Mouse (Mus musculus) neural tube, embryonic 11.5 days (tissue): ENCODE data around the gene Sphk2. TPM values are rescaled to one million over a fixed set of nuclear protein-coding genes. Genes with fewer than 3 reads are reported as not detected.

Experiments
- ATAC-seq: fragments of 200-750 bp; cut with Nextera tagmentation; 2 replicates; pipeline ENCODE4 v1.8.0; 2017; ENCODE audit warnings: moderate number of reproducible peaks, mild to moderate bottlenecking, moderate TSS enrichment, moderate library complexity; ENCODE audit not compliant: insufficient read depth, low FRiP score, low TSS enrichment
- DNase-seq: peaks from one replicate; pipeline ENCODE4 v3.0.0-alpha.2; 2015; ENCODE audit warnings: low spot score
- H3K27ac ChIP-seq: fragments of 300-500 bp; sonication (generic); 2 replicates; pipeline ENCODE4 v1.5.1; 2014; ENCODE audit warnings: low read depth, mild to moderate bottlenecking, low read length
- H3K27me3 ChIP-seq: fragments of 300-500 bp; sonication (generic); 2 replicates; pipeline ENCODE4 v1.6.1; 2014; ENCODE audit warnings: mild to moderate bottlenecking, low read length, mixed read lengths; ENCODE audit not compliant: control insufficient read depth, insufficient read depth
- H3K36me3 ChIP-seq: fragments of 300-500 bp; sonication (generic); 2 replicates; pipeline ENCODE4 v1.6.1; 2014; ENCODE audit warnings: mild to moderate bottlenecking, low read length, moderate library complexity, mixed read lengths; ENCODE audit not compliant: control insufficient read depth, insufficient read depth
- H3K4me1 ChIP-seq: fragments of 300-500 bp; sonication (generic); 2 replicates; pipeline ENCODE4 v1.6.1; 2014; ENCODE audit warnings: low read length, mixed read lengths; ENCODE audit not compliant: control insufficient read depth, insufficient read depth
- H3K4me2 ChIP-seq: fragments of 300-500 bp; sonication (generic); 2 replicates; pipeline ENCODE4 v1.6.1; 2014; ENCODE audit warnings: low read depth, mild to moderate bottlenecking, moderate library complexity
- H3K4me3 ChIP-seq: fragments of 300-500 bp; sonication (generic); 2 replicates; pipeline ENCODE4 v1.5.1; 2014; ENCODE audit warnings: low read depth, low read length
- H3K9ac ChIP-seq: fragments of 300-500 bp; sonication (generic); 2 replicates; pipeline ENCODE4 v1.6.1; 2014; ENCODE audit warnings: mild to moderate bottlenecking, low read length
- H3K9me3 ChIP-seq: fragments of 300-500 bp; sonication (generic); 2 replicates; pipeline ENCODE4 v1.6.1; 2016; ENCODE audit warnings: low read length; ENCODE audit not compliant: control insufficient read depth
- WGBS: fragments of 180-500 bp; shearing (Covaris S2); extraction: QIAGEN DNeasy Blood & Tissue Kit; methylation state at CpG from one replicate; pipeline ENCODE4 v1.1.7; 2014; 5-methylcytosine and 5-hydroxymethylcytosine counted together
- polyA plus RNA-seq: library from polyadenylated mRNA; unstranded; fragments of >200 nt; fragmentation: Nextera tagmentation; extraction: Ambion mirVana; gene quantifications from 2 replicates; pipeline ENCODE4 v1.2.1, GENCODE M21; 2014

The Sphk2 gene
- 23.7 and 25.3 TPM in 2 replicates for polyA plus RNA-seq

- Histone ChIP-seq H3K36me3 (peaks cover 23% of the 10 kb centered on the region), H3K9ac (peak within 1 kb of the TSS; percentile 98), H3K4me2 (peak within 1 kb of the TSS; percentile 93), H3K9me3 (no peaks in the 10 kb centered on the region), H3K27me3 (no peaks in the 10 kb centered on the region), H3K4me1 (peaks cover 33% of the 10 kb centered on the region), H3K4me3 (peak within 1 kb of the TSS; percentile 97), H3K27ac (peak within 1 kb of the TSS; percentile 88)
- ATAC-seq (peak; percentile 58; the same call in 1 of the 2 replicates), DNase-seq (peak; percentile 99)
- under 1% methylated on average over 41 of the region's 41 CpGs for WGBS
Measured at GRCm38 (mm10) chr7:45717918-45718297, at the start of gene Sphk2. Gene Sphk2 (minus strand): TSS chr7:45718002.

- ATAC-seq = no peak
- Histone ChIP-seq H3K9me3 (no peaks in the 10 kb centered on the region), H3K4me1 (no peaks in the 10 kb centered on the region), H3K27ac (no peak overlapping the region), H3K27me3 (no peaks in the 10 kb centered on the region), H3K4me2 (no peak overlapping the region), H3K36me3 (no peaks in the 10 kb centered on the region), H3K4me3 (no peak overlapping the region), H3K9ac (no peak overlapping the region)
- DNase-seq = no peak
- 89% methylated on average over 6 of the region's 6 CpGs for WGBS
Measured at GRCm38 (mm10) chr7:45767500-45767899, 49.7 kb upstream of the Sphk2 start.

GRCm38 (mm10) chr7:45766764-45767163 is 49.0 kb upstream of the Sphk2 start:
- Histone ChIP-seq H3K4me2 (no peak overlapping the region), H3K4me3 (no peak overlapping the region), H3K4me1 (no peaks in the 10 kb centered on the region), H3K36me3 (no peaks in the 10 kb centered on the region), H3K9ac (no peak overlapping the region), H3K9me3 (no peaks in the 10 kb centered on the region), H3K27me3 (no peaks in the 10 kb centered on the region), H3K27ac (no peak overlapping the region)
- DNase-seq (no peak), ATAC-seq (no peak)
- WGBS = 60% methylated on average over 7 of the region's 8 CpGs

- WGBS = 61% methylated on average over 8 of the region's 8 CpGs
- no peak overlapping the region for H3K27ac ChIP-seq
- H3K4me1 ChIP-seq = no peaks in the 10 kb centered on the region
- no peak overlapping the region for H3K9ac ChIP-seq
- no peak for ATAC-seq
- no peak overlapping the region for H3K4me2 ChIP-seq
- no peak overlapping the region for H3K4me3 ChIP-seq
- H3K9me3 ChIP-seq = no peaks in the 10 kb centered on the region
- no peaks in the 10 kb centered on the region for H3K36me3 ChIP-seq
- no peaks in the 10 kb centered on the region for H3K27me3 ChIP-seq
- DNase-seq = no peak
Measured at GRCm38 (mm10) chr7:45765995-45766394, 48.2 kb upstream of the Sphk2 start.

- Histone ChIP-seq H3K36me3 (no peaks in the 10 kb centered on the region), H3K4me1 (peaks cover 3% of the 10 kb centered on the region), H3K9me3 (no peaks in the 10 kb centered on the region), H3K27ac (no peak overlapping the region), H3K9ac (no peak overlapping the region), H3K4me2 (no peak overlapping the region), H3K27me3 (peaks cover 26% of the 10 kb centered on the region), H3K4me3 (no peak overlapping the region)
- no peak for ATAC-seq
- no peak for DNase-seq
- WGBS = 66% methylated on average over 5 of the region's 5 CpGs
Measured at GRCm38 (mm10) chr7:45760151-45760550, 42.3 kb upstream of the Sphk2 start.

GRCm38 (mm10) chr7:45759400-45759799 is 41.6 kb upstream of the Sphk2 start:
- DNase-seq = no peak
- Histone ChIP-seq H3K4me1 (peaks cover 3% of the 10 kb centered on the region), H3K36me3 (no peaks in the 10 kb centered on the region), H3K27ac (no peak overlapping the region), H3K9ac (no peak overlapping the region), H3K9me3 (no peaks in the 10 kb centered on the region), H3K4me3 (no peak overlapping the region; the same call in 1 of the 2 replicates), H3K4me2 (peak overlapping the region; percentile 27), H3K27me3 (peaks cover 26% of the 10 kb centered on the region)
- WGBS = 2% methylated on average over 24 of the region's 27 CpGs
- no peak for ATAC-seq

- ATAC-seq = no peak
- Histone ChIP-seq H3K9me3 (no peaks in the 10 kb centered on the region), H3K4me2 (no peak overlapping the region), H3K36me3 (no peaks in the 10 kb centered on the region), H3K4me3 (no peak overlapping the region), H3K9ac (no peak overlapping the region), H3K4me1 (peaks cover 3% of the 10 kb centered on the region), H3K27ac (no peak overlapping the region), H3K27me3 (peaks cover 26% of the 10 kb centered on the region)
- DNase-seq = no peak
- WGBS = 55% methylated on average over 6 of the region's 6 CpGs
Measured at GRCm38 (mm10) chr7:45755703-45756102, 37.9 kb upstream of the Sphk2 start.

- H3K27me3 ChIP-seq = no peaks in the 10 kb centered on the region
- 83% methylated on average over 9 of the region's 9 CpGs for WGBS
- ATAC-seq (no peak), DNase-seq (no peak)
- no peaks in the 10 kb centered on the region for H3K9me3 ChIP-seq
- no peak overlapping the region for H3K4me2 ChIP-seq
- no peaks in the 10 kb centered on the region for H3K4me1 ChIP-seq
- no peak overlapping the region for H3K9ac ChIP-seq
- no peaks in the 10 kb centered on the region for H3K36me3 ChIP-seq
- H3K27ac ChIP-seq = no peak overlapping the region
- H3K4me3 ChIP-seq = no peak overlapping the region
Measured at GRCm38 (mm10) chr7:45750162-45750561, 32.4 kb upstream of the Sphk2 start.

GRCm38 (mm10) chr7:45749401-45749800 is 31.6 kb upstream of the Sphk2 start:
- WGBS = 52% methylated on average over 7 of the region's 10 CpGs
- DNase-seq = no peak
- ATAC-seq = no peak
- H3K4me3 ChIP-seq = no peak overlapping the region
- H3K4me2 ChIP-seq = no peak overlapping the region
- H3K4me1 ChIP-seq = no peaks in the 10 kb centered on the region
- no peaks in the 10 kb centered on the region for H3K36me3 ChIP-seq
- H3K27me3 ChIP-seq = no peaks in the 10 kb centered on the region
- H3K9me3 ChIP-seq = no peaks in the 10 kb centered on the region
- H3K27ac ChIP-seq = no peak overlapping the region
- H3K9ac ChIP-seq = no peak overlapping the region
